Mouse (Mus musculus): Measurements from ENCODE around the gene Srpr.

Srpr gene

DNA sequence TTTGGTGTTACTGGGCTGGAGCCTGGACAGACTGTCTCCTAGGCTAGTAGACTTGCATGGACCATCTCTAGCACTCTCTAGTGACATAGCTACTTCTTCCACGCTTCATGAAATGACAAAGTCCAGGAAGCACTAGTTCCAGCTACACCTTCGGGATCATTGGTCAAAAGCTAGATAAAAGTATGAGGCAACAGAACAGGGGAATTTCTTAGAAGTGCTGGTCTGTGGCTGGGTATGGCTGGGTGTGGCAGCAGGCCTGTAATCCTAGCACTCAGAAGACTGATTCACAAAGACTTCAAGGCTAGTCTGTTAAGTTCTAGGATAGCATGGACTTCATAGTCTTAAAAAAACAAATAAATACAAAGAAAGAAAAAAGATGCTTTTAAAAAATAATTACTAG lies 63.5 kb downstream of the Srpr start:
- DNase-seq = no peak

DNA sequence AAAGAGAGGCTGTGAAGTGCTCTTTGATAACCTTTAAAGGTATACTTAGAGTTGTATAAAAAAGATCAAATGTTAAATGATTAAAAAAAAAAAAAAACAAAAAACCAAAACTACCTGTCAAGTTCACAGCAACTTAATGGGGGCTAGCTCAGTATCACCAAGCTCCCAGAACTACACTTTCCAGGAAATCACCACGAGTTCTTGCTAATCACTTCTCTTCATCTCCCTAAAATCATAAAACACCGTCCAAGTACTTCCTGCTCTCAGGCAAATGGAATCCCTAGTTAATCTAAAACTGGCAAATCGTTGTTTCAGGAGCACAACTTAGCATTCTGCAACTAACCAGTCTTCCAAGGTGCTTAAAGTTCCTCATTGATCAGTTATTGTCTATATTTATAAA lies 64.5 kb downstream of the Srpr start:
- no peak for DNase-seq

- DNase-seq = peak; percentile 89 to 93
Observed at GRCm38 (mm10) chr9:35267146-35267975, 67.4 kb downstream of the Srpr start, which contains the start of the genes Fam118b and Rpusd4. Fam118b (minus strand) TSS chr9:35267805. Rpusd4 (plus strand) TSS chr9:35267865.

DNA sequence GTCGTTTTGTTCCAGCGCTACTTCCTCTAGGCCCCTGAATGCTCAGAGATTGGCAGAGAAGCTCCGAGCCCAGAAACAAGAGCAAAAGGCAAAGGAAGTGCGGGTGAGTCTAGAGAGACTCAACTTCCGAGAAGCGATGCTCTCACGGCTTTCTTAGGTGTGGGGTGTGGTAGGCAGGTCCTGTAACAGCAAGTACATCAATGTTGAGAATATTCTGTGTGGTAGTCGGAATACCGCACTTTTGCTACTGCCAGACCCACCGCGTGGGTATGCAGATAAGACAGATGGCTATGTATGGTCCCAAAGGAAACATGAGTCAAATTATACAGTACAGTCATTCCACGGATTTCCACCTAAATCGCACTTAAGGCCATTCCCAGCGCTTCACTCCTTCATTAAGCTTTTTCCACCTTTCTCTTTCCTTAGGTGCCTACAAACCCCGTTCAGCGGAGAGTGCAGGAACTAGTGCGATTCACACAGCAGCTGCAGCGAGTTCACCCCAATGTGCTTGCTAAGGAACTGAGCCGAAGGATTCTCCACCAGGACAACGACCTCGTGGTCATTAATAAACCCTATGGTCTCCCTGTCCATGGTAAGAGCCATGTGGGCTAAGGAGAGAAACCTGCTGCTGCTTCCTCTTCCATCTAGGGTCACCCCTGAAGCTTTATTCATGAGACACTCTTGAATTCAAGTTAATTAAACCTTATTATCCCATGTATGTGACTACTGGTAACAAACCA lies 68.2 kb downstream of the Srpr start:
- no peak for DNase-seq

DNA sequence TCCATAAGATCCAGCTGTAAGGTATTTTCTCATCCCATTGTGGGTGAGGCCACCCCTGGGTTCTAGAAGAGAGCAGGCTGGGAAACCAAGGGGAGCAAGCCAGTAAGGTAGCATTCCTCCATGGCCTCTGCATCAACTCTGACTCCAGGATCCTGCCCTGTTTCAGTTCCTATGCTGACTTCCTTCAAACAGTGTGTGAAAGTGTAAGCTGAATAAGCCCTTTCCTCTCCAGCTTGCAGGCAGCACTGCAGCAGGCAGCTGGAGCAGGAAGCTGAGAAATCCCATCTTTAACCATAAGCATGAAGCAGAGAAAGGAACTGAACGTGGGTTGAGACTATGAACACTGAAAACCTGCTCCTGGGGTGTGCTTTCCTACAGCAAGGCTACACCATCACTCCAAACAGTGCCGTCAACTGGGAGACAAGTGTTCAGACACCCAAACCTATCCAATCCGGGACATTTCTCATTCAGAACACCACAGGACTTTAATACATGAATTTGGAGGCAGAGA lies 77.9 kb downstream of the Srpr start:
- DNase-seq = no peak

- no peak for DNase-seq
Observed at GRCm38 (mm10) chr9:35278451-35278850, 78.5 kb downstream of the Srpr start.

GRCm38 (mm10) chr9:35282006-35282850 lies 82.3 kb downstream of the Srpr start:
- peak in 1 of 2 experiments; percentile 21 for DNase-seq

DNA sequence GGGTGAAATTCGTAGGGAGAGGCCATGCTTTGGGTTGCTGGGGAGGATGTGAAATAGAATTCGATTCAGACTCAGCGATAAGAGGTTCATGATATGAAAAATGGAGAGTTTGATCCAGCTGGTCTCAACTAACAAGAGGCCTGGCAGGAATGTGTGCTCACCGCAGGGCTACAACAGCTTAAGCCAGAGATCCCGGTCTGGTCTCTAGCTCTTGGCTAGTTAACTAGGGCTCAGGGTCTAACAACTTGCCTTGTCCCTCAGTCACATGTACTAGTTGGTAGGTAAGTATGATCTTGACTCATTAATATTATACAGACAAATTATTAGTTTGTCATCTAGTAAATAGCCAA lies 82.9 kb downstream of the Srpr start:
- DNase-seq = no peak

GRCm38 (mm10) chr9:35283415-35284069 lies 83.6 kb downstream of the Srpr start:
- DNase-seq = no peak

GRCm38 (mm10) chr9:35284351-35284750 lies 84.4 kb downstream of the Srpr start:
- DNase-seq = no peak

DNA sequence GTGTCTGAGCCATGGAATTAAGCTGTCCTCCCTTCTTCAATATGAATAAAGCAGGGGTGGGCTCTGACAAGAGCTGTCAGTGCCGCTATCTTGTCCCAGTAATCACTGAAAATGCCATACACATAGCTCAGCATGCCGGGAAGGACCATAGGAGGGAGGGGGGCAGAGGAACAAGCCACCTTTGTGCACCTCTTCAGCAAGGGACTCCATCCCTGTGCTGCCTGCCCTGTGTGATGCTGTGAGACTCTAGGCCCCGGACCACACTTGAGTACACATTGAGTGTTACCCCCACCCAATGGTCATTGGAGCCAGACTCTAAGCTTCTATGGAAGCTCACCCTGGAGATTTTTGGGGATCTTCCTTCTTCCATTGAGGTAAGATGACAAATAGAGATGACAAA lies 86.4 kb downstream of the Srpr start:
- DNase-seq = no peak

- DNase-seq = no peak
Observed at GRCm38 (mm10) chr9:35289992-35290391, 90.0 kb downstream of the Srpr start.

- DNase-seq = no peak
Observed at GRCm38 (mm10) chr9:35290417-35290816, 90.4 kb downstream of the Srpr start.

DNA sequence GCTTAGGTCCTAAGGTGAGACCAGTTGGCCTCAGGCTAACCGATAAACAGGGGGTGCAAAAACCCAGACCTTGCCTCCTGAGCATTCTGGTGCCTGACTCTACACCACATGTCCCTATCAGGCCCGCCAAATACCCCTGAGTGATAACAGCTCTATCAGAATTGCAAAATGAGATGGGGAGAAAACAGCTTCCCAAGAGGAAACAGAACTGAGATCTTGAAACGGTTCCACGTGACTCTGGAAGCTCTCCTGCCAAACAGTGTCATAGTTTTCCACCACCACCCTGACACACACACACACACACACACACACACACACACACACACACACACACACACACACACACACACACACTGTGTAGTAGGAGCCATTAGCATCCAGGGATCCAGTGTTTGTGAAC lies 90.9 kb downstream of the Srpr start:
- DNase-seq = no peak

- no peak for DNase-seq
Observed at GRCm38 (mm10) chr9:35293465-35293864, 93.5 kb downstream of the Srpr start.
